Mouse (Mus musculus) limb, embryonic 11.5 days (tissue): Measurements from ENCODE around the gene Mob3a. TPM values are rescaled to one million over a fixed set of nuclear protein-coding genes. Genes with fewer than 3 reads are reported as not detected.

Source experiments
- ATAC-seq: fragments of 200-750 bp; cut with Nextera tagmentation; 2 replicates; pipeline ENCODE4 v1.8.0; 2017; ENCODE audit warnings: low read depth; ENCODE audit not compliant: insufficient number of reproducible peaks, low FRiP score, low TSS enrichment
- DNase-seq: peaks from one replicate; pipeline ENCODE4 v3.0.0-alpha.2; 2015; ENCODE audit warnings: low spot score
- H3K27ac ChIP-seq: fragments of 300-500 bp; sonication (generic); replicated peaks from 2 replicates; pipeline ENCODE4 v1.5.1; 2014; ENCODE audit warnings: low read depth, mild to moderate bottlenecking, low read length
- H3K27me3 ChIP-seq: fragments of 300-500 bp; sonication (generic); 2 replicates; pipeline ENCODE4 v1.6.1; 2014; ENCODE audit warnings: mild to moderate bottlenecking, low read length, mixed read lengths; ENCODE audit not compliant: control insufficient read depth, insufficient read depth
- H3K36me3 ChIP-seq: fragments of 300-500 bp; sonication (generic); 2 replicates; pipeline ENCODE4 v1.6.1; 2014; ENCODE audit warnings: mild to moderate bottlenecking, low read length, moderate library complexity, mixed read lengths; ENCODE audit not compliant: control insufficient read depth, insufficient read depth
- H3K4me1 ChIP-seq: fragments of 300-500 bp; sonication (generic); 2 replicates; pipeline ENCODE4 v1.6.1; 2014; ENCODE audit warnings: low read length, mixed read lengths; ENCODE audit not compliant: control insufficient read depth, insufficient read depth
- H3K4me2 ChIP-seq: fragments of 300-500 bp; sonication (generic); 2 replicates; pipeline ENCODE4 v1.6.1; 2014; ENCODE audit warnings: low read depth, mild to moderate bottlenecking, moderate library complexity; ENCODE audit not compliant: severe bottlenecking
- H3K4me3 ChIP-seq: fragments of 300-500 bp; sonication (generic); 2 replicates; pipeline ENCODE4 v1.5.1; 2014; ENCODE audit warnings: low read depth, low read length
- H3K9ac ChIP-seq: fragments of 300-500 bp; sonication (generic); 2 replicates; pipeline ENCODE4 v1.6.1; 2014; ENCODE audit warnings: mild to moderate bottlenecking, low read length
- H3K9me3 ChIP-seq: fragments of 300-500 bp; sonication (generic); 2 replicates; pipeline ENCODE4 v1.6.1; 2016; ENCODE audit warnings: low read length; ENCODE audit not compliant: control insufficient read depth
- WGBS: fragments of 180-500 bp; shearing (Covaris S2); extraction: QIAGEN DNeasy Blood & Tissue Kit; methylation state at CpG from one replicate; pipeline ENCODE4 v1.1.7; 2014; 5-methylcytosine and 5-hydroxymethylcytosine counted together
- polyA plus RNA-seq: library from polyadenylated mRNA; unstranded; fragments of >200 nt; fragmentation: Nextera tagmentation; extraction: Ambion mirVana; gene quantifications from 2 replicates; pipeline ENCODE4 v1.2.1, GENCODE M21; 2014

Gene Mob3a
- polyA plus RNA-seq, 1 experiment from 2014 or later = 44.0 TPM

DNA sequence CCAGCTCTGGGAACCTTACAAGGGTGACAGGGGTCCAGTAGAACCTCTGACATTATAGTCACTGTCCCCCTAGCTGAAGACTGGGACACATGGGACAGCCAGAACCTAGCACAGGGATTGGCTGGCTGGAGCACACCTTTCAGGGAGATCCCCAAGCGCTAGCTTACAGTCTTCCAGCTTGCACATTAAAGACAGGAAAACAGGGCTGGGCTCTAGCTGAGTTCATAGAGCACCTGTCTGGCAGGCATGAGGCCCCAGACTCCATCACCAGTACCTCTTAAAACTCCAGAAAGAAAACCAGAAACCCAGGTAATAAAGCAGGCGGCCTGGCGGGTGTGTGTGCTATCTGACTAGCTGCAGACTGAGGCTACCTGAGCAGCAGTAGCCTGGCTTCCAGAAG lies 28.1 kb downstream of the Mob3a start:
- Histone ChIP-seq H3K27ac (no peak overlapping the region), H3K9me3 (no peaks in the 10 kb centered on the region), H3K27me3 (no peaks in the 10 kb centered on the region), H3K36me3 (peaks cover 37% of the 10 kb centered on the region), H3K4me3 (peak overlapping the region; percentile 98; the same call in 1 of the 2 replicates), H3K4me1 (peaks cover 32% of the 10 kb centered on the region), H3K4me2 (peak overlapping the region; percentile 93), H3K9ac (peak overlapping the region; percentile 56)
- no peak for ATAC-seq
- DNase-seq = no peak
- WGBS = 74% methylated on average over 3 of the region's 3 CpGs

DNA sequence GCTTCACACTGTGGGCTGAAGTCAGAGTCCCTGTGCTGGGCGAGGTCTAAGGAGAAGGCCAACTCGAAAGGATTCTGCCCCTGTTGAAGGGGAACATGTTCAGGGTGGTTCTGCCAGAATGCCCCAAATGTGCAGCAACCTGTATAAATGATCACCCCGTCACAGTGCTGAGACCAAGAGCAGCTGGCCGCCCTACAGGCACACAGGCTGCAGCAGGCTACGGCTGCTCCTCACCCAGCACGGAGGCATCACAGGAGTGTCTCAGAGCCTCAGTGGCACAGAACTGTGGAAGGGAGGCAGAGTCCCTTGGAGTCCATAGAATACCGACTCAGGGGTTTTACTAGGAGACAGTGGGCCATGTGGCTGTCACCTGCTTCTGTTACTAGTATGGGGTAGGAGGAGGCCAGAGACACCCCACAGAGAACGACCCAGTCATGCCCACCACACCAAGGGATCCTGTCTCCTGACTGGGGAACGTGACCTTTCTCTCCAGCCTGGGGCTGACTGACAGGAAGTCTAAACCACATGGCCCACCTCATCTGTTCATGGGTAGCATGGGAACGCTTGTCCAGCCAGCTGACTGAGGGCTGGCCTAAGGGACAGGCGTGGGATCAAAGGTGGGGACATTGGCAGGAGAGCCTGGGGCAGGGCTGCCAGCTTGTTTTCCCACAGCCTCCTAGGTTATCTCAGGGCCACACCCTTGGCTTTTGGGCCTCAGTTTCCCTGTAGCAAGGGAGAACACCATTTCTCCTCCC lies 29.7 kb downstream of the Mob3a start:
- Histone ChIP-seq H3K4me3 (no peak overlapping the region), H3K4me1 (peaks cover 17% of the 10 kb centered on the region), H3K4me2 (0 out of 2 replicates have a peak overlapping the region, but pooled peaks have one; percentile 12), H3K27me3 (no peaks in the 10 kb centered on the region), H3K9me3 (no peaks in the 10 kb centered on the region), H3K36me3 (peaks cover 52% of the 10 kb centered on the region), H3K9ac (no peak overlapping the region), H3K27ac (no peak overlapping the region)
- ATAC-seq (no peak), DNase-seq (no peak)
- 80% methylated on average over 11 of the region's 11 CpGs for WGBS

DNA sequence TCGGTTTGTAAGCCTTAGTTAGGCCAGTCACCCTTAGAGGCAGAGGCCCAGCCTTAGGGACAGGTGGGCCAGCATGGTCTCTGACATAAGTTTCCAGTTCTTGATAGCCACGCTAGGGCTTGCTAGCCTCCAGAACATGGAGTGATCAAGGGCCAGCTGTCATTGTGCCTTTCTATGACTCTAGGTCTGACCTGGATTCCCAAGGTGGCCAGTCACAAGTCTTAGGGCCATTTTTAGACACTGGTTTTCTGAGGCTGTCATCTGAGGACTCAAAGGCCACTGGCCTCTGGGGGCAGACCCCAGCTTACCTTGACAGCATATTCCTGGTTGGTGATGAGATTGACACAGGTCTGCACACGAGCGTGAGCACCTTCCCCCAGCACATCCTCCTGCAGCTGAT lies 30.5 kb downstream of the Mob3a start:
- H3K4me2 ChIP-seq = no peak overlapping the region
- no peaks in the 10 kb centered on the region for H3K27me3 ChIP-seq
- no peak for ATAC-seq
- no peak overlapping the region for H3K9ac ChIP-seq
- H3K4me3 ChIP-seq = no peak overlapping the region
- DNase-seq = no peak
- H3K27ac ChIP-seq = no peak overlapping the region
- peaks cover 18% of the 10 kb centered on the region for H3K4me1 ChIP-seq
- WGBS = 91% methylated on average over 4 of the region's 4 CpGs
- H3K36me3 ChIP-seq = peaks cover 60% of the 10 kb centered on the region
- H3K9me3 ChIP-seq = no peaks in the 10 kb centered on the region

DNA sequence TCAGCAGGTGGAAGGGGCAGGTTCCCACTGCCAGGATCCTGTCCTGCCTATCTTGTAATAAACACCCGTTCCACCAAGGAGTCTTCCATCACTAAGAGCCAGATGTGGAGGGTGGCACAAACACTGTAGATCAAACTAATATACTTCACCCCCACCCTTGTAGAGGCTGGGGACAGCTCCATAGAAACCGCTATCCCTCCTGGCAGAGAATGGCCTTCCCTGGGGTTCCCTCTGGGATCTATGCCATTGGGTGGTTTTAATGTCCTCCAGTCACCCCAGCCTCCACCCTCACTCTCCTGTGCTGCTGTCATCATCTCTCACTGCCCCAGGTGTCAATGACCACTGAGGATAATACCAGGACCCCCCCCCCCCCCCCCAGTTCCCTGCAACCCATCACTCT lies 31.2 kb downstream of the Mob3a start:
- H3K36me3 ChIP-seq = peaks cover 60% of the 10 kb centered on the region
- no peak overlapping the region for H3K27ac ChIP-seq
- no peak overlapping the region for H3K9ac ChIP-seq
- no peak overlapping the region for H3K4me3 ChIP-seq
- H3K4me1 ChIP-seq = peaks cover 21% of the 10 kb centered on the region
- WGBS = 89% methylated on average over 2 of the region's 2 CpGs
- no peak overlapping the region for H3K4me2 ChIP-seq
- DNase-seq = no peak
- no peaks in the 10 kb centered on the region for H3K9me3 ChIP-seq
- no peaks in the 10 kb centered on the region for H3K27me3 ChIP-seq
- ATAC-seq = no peak

DNA sequence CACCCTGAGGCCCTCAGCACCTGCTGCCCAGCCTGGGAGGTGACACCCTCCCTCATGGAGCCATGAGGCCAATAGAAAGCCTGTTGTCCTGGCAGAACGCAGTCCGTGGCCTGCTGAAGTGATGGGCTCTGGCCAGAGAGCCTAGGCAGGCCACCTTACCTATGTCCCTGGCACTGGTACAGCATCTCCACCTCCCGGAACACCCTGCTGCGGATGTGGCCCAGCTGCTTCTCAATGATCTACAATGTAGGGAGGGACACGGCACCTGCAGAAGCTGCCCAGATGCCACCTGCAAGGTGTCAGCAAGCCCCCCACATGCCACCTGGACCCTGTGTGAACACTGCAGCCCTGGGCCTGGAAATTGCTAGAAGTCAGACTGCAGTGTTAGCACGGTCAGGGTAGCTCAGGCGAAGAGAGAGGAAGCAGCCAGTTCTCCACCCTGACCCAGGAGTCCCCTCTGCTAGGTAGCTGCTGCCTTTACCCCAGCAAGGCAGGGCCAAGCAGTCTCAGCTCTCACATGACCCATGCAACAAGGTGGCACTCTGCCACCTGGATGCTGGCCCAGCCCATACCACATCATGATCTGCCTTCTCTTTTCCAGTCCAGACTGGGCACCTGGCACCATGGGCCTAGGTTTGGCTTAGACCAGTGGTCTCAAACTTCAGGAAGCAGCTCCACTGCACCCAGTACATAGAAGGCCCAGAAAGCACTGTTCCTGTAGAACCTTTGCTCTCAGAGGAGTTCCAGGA lies 31.9 kb downstream of the Mob3a start:
- Histone ChIP-seq H3K4me3 (no peak overlapping the region), H3K27ac (no peak overlapping the region), H3K4me2 (no peak overlapping the region), H3K4me1 (peaks cover 21% of the 10 kb centered on the region), H3K9ac (no peak overlapping the region), H3K27me3 (no peaks in the 10 kb centered on the region), H3K9me3 (no peaks in the 10 kb centered on the region), H3K36me3 (peaks cover 60% of the 10 kb centered on the region)
- DNase-seq (no peak), ATAC-seq (no peak)
- WGBS = 93% methylated on average over 7 of the region's 7 CpGs

DNA sequence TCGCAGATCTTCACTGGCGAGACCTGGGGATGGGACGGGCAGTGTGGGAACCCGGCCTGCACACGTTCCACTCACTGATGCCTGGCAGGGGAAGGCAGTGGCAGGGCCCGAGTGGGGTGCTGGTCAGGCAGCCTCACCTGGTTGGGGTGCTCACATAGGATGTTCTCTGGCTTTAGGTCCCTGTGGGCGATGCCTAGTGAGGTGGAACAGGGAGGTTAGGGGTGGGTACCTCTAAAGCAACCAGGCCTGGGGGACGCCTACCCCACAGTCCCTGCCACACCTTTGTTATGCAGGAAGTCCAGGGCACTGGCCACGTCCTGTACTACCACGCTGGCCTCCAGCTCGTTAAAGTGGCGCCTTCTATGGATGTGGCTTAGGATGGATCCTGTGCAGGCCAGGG lies 32.8 kb downstream of the Mob3a start:
- no peak overlapping the region for H3K9ac ChIP-seq
- no peak overlapping the region for H3K27ac ChIP-seq
- ATAC-seq = no peak
- DNase-seq = no peak
- no peaks in the 10 kb centered on the region for H3K9me3 ChIP-seq
- H3K4me1 ChIP-seq = peaks cover 21% of the 10 kb centered on the region
- H3K27me3 ChIP-seq = no peaks in the 10 kb centered on the region
- H3K4me2 ChIP-seq = no peak overlapping the region
- no peak overlapping the region for H3K4me3 ChIP-seq
- WGBS = 90% methylated on average over 12 of the region's 12 CpGs
- peaks cover 60% of the 10 kb centered on the region for H3K36me3 ChIP-seq

DNA sequence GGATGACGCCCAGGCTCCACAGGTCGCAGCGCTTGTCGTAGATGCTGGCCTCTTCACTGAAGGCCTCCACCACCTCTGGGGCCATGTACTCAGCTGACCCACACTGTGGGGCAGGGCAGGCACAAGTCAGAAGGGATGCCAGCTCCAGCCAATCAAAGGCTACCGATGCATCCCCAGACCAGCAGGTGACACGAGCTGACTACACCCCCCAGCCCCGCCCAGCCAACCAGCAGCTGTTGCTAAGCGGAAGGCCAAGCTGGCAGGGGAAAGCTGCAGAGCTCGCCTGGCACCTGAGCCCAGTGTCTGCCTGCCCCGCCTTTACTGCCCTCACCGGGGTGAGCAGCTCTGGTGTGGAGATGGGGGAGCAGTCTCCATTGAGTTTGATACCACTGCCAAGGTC lies 33.2 kb downstream of the Mob3a start:
- no peak overlapping the region for H3K4me3 ChIP-seq
- no peak overlapping the region for H3K27ac ChIP-seq
- H3K27me3 ChIP-seq = no peaks in the 10 kb centered on the region
- H3K36me3 ChIP-seq = peaks cover 60% of the 10 kb centered on the region
- no peak for ATAC-seq
- H3K9ac ChIP-seq = no peak overlapping the region
- no peaks in the 10 kb centered on the region for H3K9me3 ChIP-seq
- H3K4me1 ChIP-seq = peaks cover 21% of the 10 kb centered on the region
- H3K4me2 ChIP-seq = no peak overlapping the region
- 85% methylated on average over 11 of the region's 11 CpGs for WGBS
- no peak for DNase-seq

DNA sequence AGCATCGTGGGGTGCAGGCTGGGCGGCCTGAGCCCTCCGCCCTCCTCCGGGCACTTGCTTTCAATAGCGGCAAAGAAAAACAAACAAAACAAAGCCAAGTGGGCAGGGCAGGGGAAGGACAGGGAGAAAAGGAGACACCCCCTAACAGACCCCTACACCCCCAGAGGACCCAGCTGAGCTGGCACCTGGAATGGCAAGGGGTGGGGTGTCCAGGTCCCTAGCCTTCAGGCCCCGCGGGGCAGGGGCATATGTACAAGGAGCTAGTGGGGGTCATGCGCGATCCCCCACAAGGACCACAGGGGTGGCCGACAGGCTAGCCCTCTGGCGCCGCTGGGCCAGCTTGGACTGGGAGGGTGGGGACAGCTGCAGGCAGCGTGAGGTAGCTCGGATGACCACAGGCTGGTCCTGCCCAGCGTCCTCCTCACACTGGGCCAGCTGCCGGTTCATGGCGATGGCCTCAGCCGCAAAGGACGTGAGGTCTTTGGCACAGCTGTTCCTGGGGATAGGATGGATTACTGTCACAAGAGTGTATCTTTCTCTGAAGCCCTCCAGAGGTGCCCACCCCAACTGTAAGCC lies 34.9 kb downstream of the Mob3a start:
- H3K36me3 ChIP-seq = peaks cover 47% of the 10 kb centered on the region
- 83% methylated on average over 19 of the region's 19 CpGs for WGBS
- no peak overlapping the region for H3K4me2 ChIP-seq
- no peak for ATAC-seq
- no peak overlapping the region for H3K9ac ChIP-seq
- H3K4me3 ChIP-seq = no peak overlapping the region
- no peaks in the 10 kb centered on the region for H3K9me3 ChIP-seq
- no peaks in the 10 kb centered on the region for H3K27me3 ChIP-seq
- H3K27ac ChIP-seq = no peak overlapping the region
- H3K4me1 ChIP-seq = peaks cover 27% of the 10 kb centered on the region
- no peak for DNase-seq
